Mouse (Mus musculus) intestine, embryonic 14.5 days (tissue): ENCODE data around the gene Chaf1a. TPM values are rescaled to one million over a fixed set of nuclear protein-coding genes. Genes with fewer than 3 reads are reported as not detected.

ENCODE experiments used
- ATAC-seq: fragments of 200-750 bp; cut with Nextera tagmentation; replicated peaks from 2 replicates; pipeline ENCODE4 v1.8.0; 2017; ENCODE audit warnings: low read depth, moderate number of reproducible peaks, moderate TSS enrichment, moderate library complexity; ENCODE audit not compliant: low FRiP score, low TSS enrichment
- DNase-seq: peaks from one replicate; pipeline ENCODE4 v3.0.0-alpha.2; 2018; ENCODE audit warnings: low spot score
- H3K27ac ChIP-seq: fragments of 300-500 bp; sonication (generic); 2 replicates; pipeline ENCODE4 v1.5.1; 2014; ENCODE audit warnings: low read depth, mild to moderate bottlenecking, control low read depth
- H3K27me3 ChIP-seq: fragments of 300-500 bp; sonication (generic); replicated peaks from 2 replicates; pipeline ENCODE4 v1.6.1; 2014; ENCODE audit warnings: low read length, control low read depth; ENCODE audit not compliant: control insufficient read depth, insufficient read depth
- H3K36me3 ChIP-seq: fragments of 300-500 bp; sonication (generic); 2 replicates; pipeline ENCODE4 v1.6.1; 2014; ENCODE audit warnings: low read length, control low read depth; ENCODE audit not compliant: control insufficient read depth, insufficient read depth
- H3K4me1 ChIP-seq: fragments of 300-500 bp; sonication (generic); replicated peaks from 2 replicates; pipeline ENCODE4 v1.6.1; 2014; ENCODE audit warnings: low read length, control low read depth, mixed read lengths; ENCODE audit not compliant: control insufficient read depth, insufficient read depth
- H3K4me2 ChIP-seq: fragments of 300-500 bp; sonication (generic); 2 replicates; pipeline ENCODE4 v1.6.1; 2014; ENCODE audit warnings: low read length
- H3K4me3 ChIP-seq: fragments of 300-500 bp; sonication (generic); 2 replicates; pipeline ENCODE4 v1.5.1; 2014; ENCODE audit warnings: low read depth, low read length, control low read depth, mixed read lengths
- H3K9ac ChIP-seq: fragments of 300-500 bp; sonication (generic); 2 replicates; pipeline ENCODE4 v1.6.1; 2014; ENCODE audit warnings: mild to moderate bottlenecking, low read length
- H3K9me3 ChIP-seq: fragments of 300-500 bp; sonication (generic); 2 replicates; pipeline ENCODE4 v1.6.1; 2016; ENCODE audit warnings: low read length, control low read depth; ENCODE audit not compliant: control insufficient read depth
- WGBS: fragments of 180-500 bp; shearing (Covaris S2); extraction: QIAGEN DNeasy Blood & Tissue Kit; methylation state at CpG from one replicate; pipeline ENCODE4 v1.1.7; 2014; 5-methylcytosine and 5-hydroxymethylcytosine counted together
- polyA plus RNA-seq: library from polyadenylated mRNA; unstranded; fragments of >200 nt; fragmentation: Nextera tagmentation; extraction: Ambion mirVana; gene quantifications from 2 replicates; pipeline ENCODE4 v1.2.1, GENCODE M21; 2014

The Chaf1a gene
- polyA plus RNA-seq, 1 experiment from 2014 or later = 21.8 TPM

DNA sequence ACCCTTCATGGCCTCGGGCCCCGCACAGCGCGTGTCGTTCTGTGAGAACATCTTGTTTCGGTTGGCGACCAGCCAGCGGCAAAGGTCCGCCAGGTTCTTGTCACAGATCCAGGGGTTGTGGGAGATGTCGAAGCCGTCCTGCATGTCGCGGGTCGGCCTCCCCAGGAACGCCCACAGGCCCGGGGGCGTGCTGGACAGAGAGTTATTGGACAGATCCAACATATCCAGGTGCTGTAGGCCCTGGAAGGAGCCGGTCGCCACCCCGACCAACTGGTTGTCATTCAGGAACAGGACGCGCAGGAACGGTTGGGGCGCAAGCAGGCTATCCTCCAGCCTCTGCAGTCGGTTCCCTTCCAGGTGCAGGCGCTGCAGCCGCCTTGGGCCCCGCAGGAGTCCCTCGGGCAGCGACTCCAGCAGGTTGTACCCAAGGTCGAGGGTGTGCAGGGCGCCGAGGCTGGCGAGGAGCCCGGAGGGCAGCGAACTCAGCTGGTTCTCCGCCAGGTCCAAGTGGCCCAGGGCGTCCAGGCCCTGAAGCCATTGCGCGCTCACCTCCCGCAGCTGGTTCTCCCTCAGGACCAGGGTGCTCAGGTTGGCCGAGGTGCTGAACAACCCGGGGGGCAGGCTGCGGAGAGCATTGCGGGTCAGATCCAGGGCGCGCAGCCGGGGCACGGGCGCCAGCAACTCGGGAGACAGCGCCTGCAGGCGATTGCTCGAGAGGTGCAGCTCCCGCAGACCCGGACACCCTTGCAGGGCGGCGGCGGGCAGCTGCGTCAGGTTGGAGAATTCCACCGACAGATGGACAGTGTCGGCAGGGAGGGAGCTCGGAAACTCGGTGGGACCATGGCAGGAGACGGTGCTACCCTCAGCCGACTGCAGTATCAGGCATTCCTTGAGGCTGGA lies 80.0 kb downstream of the Chaf1a start:
- H3K9ac ChIP-seq = no peak overlapping the region
- no peaks in the 10 kb centered on the region for H3K36me3 ChIP-seq
- H3K27me3 ChIP-seq = peaks cover 60% of the 10 kb centered on the region
- no peak overlapping the region for H3K27ac ChIP-seq
- ATAC-seq (no peak), DNase-seq (peak; percentile 64)
- H3K4me2 ChIP-seq = peak overlapping the region; percentile 28; the same call in 1 of the 2 replicates
- H3K9me3 ChIP-seq = peaks cover 11% of the 10 kb centered on the region
- peak overlapping the region; percentile 6; the same call in 1 of the 2 replicates for H3K4me3 ChIP-seq
- WGBS = 4% methylated on average over 66 of the region's 66 CpGs
- H3K4me1 ChIP-seq = no peaks in the 10 kb centered on the region; the same call in none of the 2 replicates

DNA sequence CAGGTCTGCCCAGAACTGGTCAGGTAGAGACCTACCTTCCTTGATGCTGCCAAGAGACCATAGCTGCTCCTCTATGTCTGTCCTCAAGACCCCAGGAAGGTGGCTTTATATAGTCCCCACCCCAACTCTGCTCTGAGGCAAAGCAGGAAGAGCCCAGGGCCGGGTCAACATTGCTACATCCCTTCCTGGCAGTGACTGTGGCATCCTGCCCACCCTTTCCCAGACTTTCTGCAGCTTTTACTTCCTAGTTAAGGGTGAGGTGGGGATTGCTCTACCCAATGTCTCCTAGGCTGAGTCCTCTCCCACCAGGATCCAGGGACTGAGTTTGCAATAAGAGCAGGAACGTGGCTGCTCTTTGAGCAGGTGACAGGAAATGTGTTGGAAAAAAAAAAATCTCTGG lies 81.6 kb downstream of the Chaf1a start, which contains the start of gene Lrg1:
Lrg1 (minus strand) TSS at position 176 of the 400 bp plus-strand sequence.
- peaks cover 11% of the 10 kb centered on the region for H3K9me3 ChIP-seq
- H3K36me3 ChIP-seq = no peaks in the 10 kb centered on the region
- H3K27me3 ChIP-seq = peaks cover 61% of the 10 kb centered on the region
- H3K4me1 ChIP-seq = no peaks in the 10 kb centered on the region; the same call in none of the 2 replicates
- H3K4me2 ChIP-seq = no peak within 1 kb of the TSS
- no peak within 1 kb of the TSS for H3K27ac ChIP-seq
- ATAC-seq (no peak), DNase-seq (no peak)
- no peak within 1 kb of the TSS for H3K4me3 ChIP-seq
- H3K9ac ChIP-seq = no peak within 1 kb of the TSS
- WGBS = 59% methylated on average over 2 of the region's 2 CpGs

Other genes with a start within 250 kb of the Chaf1a start
- 7.7 and 8.3 TPM in 2 replicates for gene Zfp119a, start 161.5 kb upstream of the Chaf1a start, polyA plus RNA-seq
- 12.3 and 13.1 TPM in 2 replicates for gene Zfp959, start 148.3 kb upstream of the Chaf1a start, polyA plus RNA-seq
- 4.2 and 5.0 TPM in 2 replicates for gene Zfp119b, start 90.9 kb upstream of the Chaf1a start, polyA plus RNA-seq
- 2.5 and 2.8 TPM in 2 replicates for gene Ebi3, start 87.8 kb upstream of the Chaf1a start, polyA plus RNA-seq
- 18.6 and 23.6 TPM in 2 replicates for gene Yju2, start 81.3 kb upstream of the Chaf1a start, polyA plus RNA-seq
- 13.2 and 18.3 TPM in 2 replicates for gene Shd, start 70.0 kb upstream of the Chaf1a start, polyA plus RNA-seq
- gene Fsd1, start 53.9 kb upstream of the Chaf1a start, polyA plus RNA-seq = 16.9 and 18.8 TPM in 2 replicates
- 24.3 and 25.9 TPM in 2 replicates for gene Stap2, start 34.9 kb upstream of the Chaf1a start, polyA plus RNA-seq
- 110 and 115 TPM in 2 replicates for gene Mpnd, start 34.7 kb upstream of the Chaf1a start, polyA plus RNA-seq
- gene Sh3gl1, start 3.8 kb upstream of the Chaf1a start, polyA plus RNA-seq = 124 and 129 TPM in 2 replicates
- 32.3 and 43.4 TPM in 2 replicates for gene Ubxn6, start 34.6 kb downstream of the Chaf1a start, polyA plus RNA-seq
- gene Hdgfl2, start 39.2 kb downstream of the Chaf1a start, polyA plus RNA-seq = 93.4 and 94.0 TPM in 2 replicates
- 0.08 and 0.19 TPM in 2 replicates for gene Plin4, start 69.4 kb downstream of the Chaf1a start, polyA plus RNA-seq
- gene Plin5, start 77.2 kb downstream of the Chaf1a start, polyA plus RNA-seq = 0.58 TPM in 2 replicates
- gene Lrg1, start 81.6 kb downstream of the Chaf1a start, polyA plus RNA-seq = 0.16 TPM in 1 of 2 replicates, not detected in the other
- 0.86 and 1.3 TPM in 2 replicates for gene Sema6b, start 99.9 kb downstream of the Chaf1a start, polyA plus RNA-seq
- gene Tnfaip8l1, start 122.0 kb downstream of the Chaf1a start, polyA plus RNA-seq = 11.3 and 14.0 TPM in 2 replicates
- gene Mydgf, start 143.5 kb downstream of the Chaf1a start, polyA plus RNA-seq = 103 and 111 TPM in 2 replicates
- 35.4 and 36.2 TPM in 2 replicates for gene Dpp9, start 178.5 kb downstream of the Chaf1a start, polyA plus RNA-seq
- 15.3 and 16.1 TPM in 2 replicates for gene Fem1a, start 216.4 kb downstream of the Chaf1a start, polyA plus RNA-seq
- gene Ticam1, start 236.3 kb downstream of the Chaf1a start, polyA plus RNA-seq = 7.1 and 11.3 TPM in 2 replicates